Mouse (Mus musculus) hindbrain, embryonic 13.5 days (tissue): ENCODE data around the gene Fam163b. TPM values are rescaled to one million over a fixed set of nuclear protein-coding genes. Genes with fewer than 3 reads are reported as not detected.
A peak's percentile ranks its signal among the peaks of the same experiment; 100 is the strongest.

ENCODE experiments used
- ATAC-seq: fragments of 200-750 bp; cut with Nextera tagmentation; 2 replicates; pipeline ENCODE4 v1.8.0; 2017; ENCODE audit warnings: moderate TSS enrichment; ENCODE audit not compliant: low FRiP score
- H3K27ac ChIP-seq: fragments of 300-500 bp; sonication (generic); 2 replicates; pipeline ENCODE4 v1.5.1; 2015; ENCODE audit warnings: inconsistent platforms, mild to moderate bottlenecking, moderate library complexity
- H3K27me3 ChIP-seq: fragments of 300-500 bp; sonication (generic); 2 replicates; pipeline ENCODE4 v1.6.1; 2015; ENCODE audit warnings: mild to moderate bottlenecking, inconsistent platforms
- H3K36me3 ChIP-seq: fragments of 300-500 bp; sonication (generic); 2 replicates; pipeline ENCODE4 v1.6.1; 2015; ENCODE audit warnings: mild to moderate bottlenecking, inconsistent platforms
- H3K4me1 ChIP-seq: fragments of 300-500 bp; sonication (generic); replicated peaks from 2 replicates; pipeline ENCODE4 v1.6.1; 2015; ENCODE audit warnings: inconsistent platforms
- H3K4me2 ChIP-seq: fragments of 300-500 bp; sonication (generic); 2 replicates; pipeline ENCODE4 v1.6.1; 2015; ENCODE audit warnings: inconsistent platforms, mild to moderate bottlenecking, moderate library complexity
- H3K4me3 ChIP-seq: fragments of 300-500 bp; sonication (generic); 2 replicates; pipeline ENCODE4 v1.5.1; 2015; ENCODE audit warnings: mild to moderate bottlenecking, inconsistent platforms
- H3K9ac ChIP-seq: fragments of 300-500 bp; sonication (generic); 2 replicates; pipeline ENCODE4 v1.6.1; 2015; ENCODE audit warnings: mild to moderate bottlenecking, inconsistent platforms
- H3K9me3 ChIP-seq: fragments of 300-500 bp; sonication (generic); 2 replicates; pipeline ENCODE4 v1.6.1; 2016; ENCODE audit warnings: inconsistent platforms
- WGBS: fragments of 180-500 bp; shearing (Covaris S2); methylation state at CpG from one replicate; pipeline ENCODE4 v1.1.7; 2015; 5-methylcytosine and 5-hydroxymethylcytosine counted together
- polyA plus RNA-seq: library from polyadenylated mRNA; unstranded; fragments of >200 nt; fragmentation: Nextera tagmentation; extraction: Ambion mirVana; gene quantifications from 2 replicates; pipeline ENCODE4 v1.2.1, GENCODE M21; 2015

Gene Fam163b
- polyA plus RNA-seq, result 2.5 and 2.9 TPM in 2 replicates

- Histone ChIP-seq H3K9ac (peak within 1 kb of the TSS; percentile 77), H3K36me3 (no peaks in the 10 kb centered on the region), H3K4me2 (peak within 1 kb of the TSS; percentile 82), H3K9me3 (no peaks in the 10 kb centered on the region), H3K4me1 (peaks cover 19% of the 10 kb centered on the region), H3K27ac (no peak within 1 kb of the TSS), H3K4me3 (peak within 1 kb of the TSS; percentile 51), H3K27me3 (peaks cover 51% of the 10 kb centered on the region)
- WGBS, result under 1% methylated on average over 43 of the region's 62 CpGs
- ATAC-seq, result peak; percentile 72
Observed at GRCm38 (mm10) chr2:27141950-27142693, at the start of gene Fam163b. TSS of gene Fam163b (minus strand) at chr2:27142491.

- H3K9me3 ChIP-seq, result no peaks in the 10 kb centered on the region
- no peaks in the 10 kb centered on the region for H3K36me3 ChIP-seq
- no peak overlapping the region for H3K9ac ChIP-seq
- H3K27ac ChIP-seq, result no peak overlapping the region
- no peaks in the 10 kb centered on the region for H3K4me1 ChIP-seq
- WGBS, result 53% methylated on average over 4 of the region's 4 CpGs
- H3K4me2 ChIP-seq, result no peak overlapping the region
- no peak for ATAC-seq
- H3K27me3 ChIP-seq, result no peaks in the 10 kb centered on the region
- H3K4me3 ChIP-seq, result no peak overlapping the region
Observed at GRCm38 (mm10) chr2:27189994-27190393, 47.7 kb upstream of the Fam163b start.

GRCm38 (mm10) chr2:27187531-27187930 lies 45.2 kb upstream of the Fam163b start:
- Histone ChIP-seq H3K36me3 (no peaks in the 10 kb centered on the region), H3K4me2 (no peak overlapping the region), H3K9ac (no peak overlapping the region), H3K27me3 (no peaks in the 10 kb centered on the region), H3K4me3 (no peak overlapping the region), H3K27ac (no peak overlapping the region), H3K4me1 (peaks cover 11% of the 10 kb centered on the region), H3K9me3 (no peaks in the 10 kb centered on the region)
- 90% methylated on average over 6 of the region's 6 CpGs for WGBS
- ATAC-seq, result no peak

GRCm38 (mm10) chr2:27183734-27184133 lies 41.4 kb upstream of the Fam163b start:
- H3K9me3 ChIP-seq, result no peaks in the 10 kb centered on the region
- H3K36me3 ChIP-seq, result no peaks in the 10 kb centered on the region
- H3K9ac ChIP-seq, result no peak overlapping the region
- H3K4me1 ChIP-seq, result peaks cover 11% of the 10 kb centered on the region
- H3K27me3 ChIP-seq, result no peaks in the 10 kb centered on the region
- peak overlapping the region; percentile 44 for H3K27ac ChIP-seq
- no peak overlapping the region for H3K4me3 ChIP-seq
- peak; percentile 80 for ATAC-seq
- 47% methylated on average over 12 of the region's 12 CpGs for WGBS
- H3K4me2 ChIP-seq, result no peak overlapping the region

GRCm38 (mm10) chr2:27181907-27182306 lies 39.6 kb upstream of the Fam163b start:
- Histone ChIP-seq H3K4me3 (no peak overlapping the region), H3K36me3 (no peaks in the 10 kb centered on the region), H3K27ac (no peak overlapping the region), H3K4me2 (no peak overlapping the region), H3K9ac (no peak overlapping the region; the same call in 1 of the 2 replicates), H3K27me3 (no peaks in the 10 kb centered on the region), H3K4me1 (peaks cover 11% of the 10 kb centered on the region), H3K9me3 (no peaks in the 10 kb centered on the region)
- 74% methylated on average over 4 of the region's 4 CpGs for WGBS
- no peak for ATAC-seq

- no peak for ATAC-seq
- H3K36me3 ChIP-seq, result no peaks in the 10 kb centered on the region
- 87% methylated on average over 8 of the region's 8 CpGs for WGBS
- no peak overlapping the region for H3K9ac ChIP-seq
- peaks cover 16% of the 10 kb centered on the region for H3K4me1 ChIP-seq
- H3K9me3 ChIP-seq, result no peaks in the 10 kb centered on the region
- no peak overlapping the region for H3K4me3 ChIP-seq
- no peaks in the 10 kb centered on the region for H3K27me3 ChIP-seq
- H3K27ac ChIP-seq, result no peak overlapping the region
- H3K4me2 ChIP-seq, result no peak overlapping the region
Observed at GRCm38 (mm10) chr2:27179101-27179500, 36.8 kb upstream of the Fam163b start.

GRCm38 (mm10) chr2:27175696-27176267 lies 33.5 kb upstream of the Fam163b start:
- Histone ChIP-seq H3K9ac (no peak overlapping the region), H3K27ac (no peak overlapping the region)
- WGBS, result 78% methylated on average over 10 of the region's 10 CpGs

GRCm38 (mm10) chr2:27174242-27174641 lies 32.0 kb upstream of the Fam163b start:
- Histone ChIP-seq H3K27me3 (no peaks in the 10 kb centered on the region), H3K9me3 (no peaks in the 10 kb centered on the region), H3K4me3 (no peak overlapping the region), H3K36me3 (no peaks in the 10 kb centered on the region), H3K4me2 (no peak overlapping the region), H3K4me1 (peaks cover 6% of the 10 kb centered on the region), H3K9ac (no peak overlapping the region), H3K27ac (no peak overlapping the region)
- 86% methylated on average over 2 of the region's 2 CpGs for WGBS
- ATAC-seq, result no peak

More at GRCm38 (mm10) chr2:27175696-27176267, 33.5 kb upstream of the Fam163b start:
- H3K9me3 ChIP-seq, result no peaks in the 10 kb centered on the region
- H3K36me3 ChIP-seq, result no peaks in the 10 kb centered on the region
- H3K4me2 ChIP-seq, result no peak overlapping the region
- H3K4me3 ChIP-seq, result no peak overlapping the region
- no peaks in the 10 kb centered on the region for H3K27me3 ChIP-seq
- no peak for ATAC-seq
- peaks cover 6% of the 10 kb centered on the region for H3K4me1 ChIP-seq

- 30% methylated on average over 2 of the region's 2 CpGs for WGBS
- Histone ChIP-seq H3K9me3 (no peaks in the 10 kb centered on the region), H3K27me3 (no peaks in the 10 kb centered on the region), H3K9ac (no peak overlapping the region), H3K4me1 (peaks cover 10% of the 10 kb centered on the region), H3K4me3 (no peak overlapping the region), H3K36me3 (no peaks in the 10 kb centered on the region), H3K27ac (no peak overlapping the region), H3K4me2 (no peak overlapping the region)
- no peak for ATAC-seq
Observed at GRCm38 (mm10) chr2:27166999-27167398, 24.7 kb upstream of the Fam163b start.

GRCm38 (mm10) chr2:27166074-27166473 lies 23.8 kb upstream of the Fam163b start:
- no peaks in the 10 kb centered on the region for H3K36me3 ChIP-seq
- ATAC-seq, result no peak
- H3K9ac ChIP-seq, result no peak overlapping the region
- no peaks in the 10 kb centered on the region for H3K27me3 ChIP-seq
- H3K4me2 ChIP-seq, result no peak overlapping the region
- H3K27ac ChIP-seq, result no peak overlapping the region
- peaks cover 10% of the 10 kb centered on the region for H3K4me1 ChIP-seq
- H3K9me3 ChIP-seq, result no peaks in the 10 kb centered on the region
- H3K4me3 ChIP-seq, result no peak overlapping the region
- WGBS, result 84% methylated on average over 2 of the region's 2 CpGs

- H3K4me2 ChIP-seq, result no peak within 1 kb of the TSS
- H3K4me1 ChIP-seq, result peaks cover 10% of the 10 kb centered on the region
- ATAC-seq, result no peak
- no peaks in the 10 kb centered on the region for H3K27me3 ChIP-seq
- H3K27ac ChIP-seq, result no peak within 1 kb of the TSS
- H3K4me3 ChIP-seq, result no peak within 1 kb of the TSS
- WGBS, result 88% methylated on average over 12 of the region's 12 CpGs
- H3K9me3 ChIP-seq, result no peaks in the 10 kb centered on the region
- no peak within 1 kb of the TSS for H3K9ac ChIP-seq
- no peaks in the 10 kb centered on the region for H3K36me3 ChIP-seq
Observed at GRCm38 (mm10) chr2:27164796-27165590, 22.7 kb upstream of the Fam163b start, which contains the start of gene Dbh. TSS of gene Dbh (plus strand) at chr2:27165233.

GRCm38 (mm10) chr2:27163851-27164250 lies 21.6 kb upstream of the Fam163b start:
- Histone ChIP-seq H3K9me3 (no peaks in the 10 kb centered on the region), H3K36me3 (no peaks in the 10 kb centered on the region), H3K4me3 (no peak overlapping the region), H3K4me1 (peaks cover 10% of the 10 kb centered on the region), H3K4me2 (no peak overlapping the region), H3K27ac (no peak overlapping the region), H3K9ac (no peak overlapping the region), H3K27me3 (no peaks in the 10 kb centered on the region)
- WGBS, result 76% methylated on average over 5 of the region's 5 CpGs
- ATAC-seq, result no peak
